Mouse (Mus musculus) CH12.LX (cell line): ENCODE measurements around the gene Zdhhc1.

ENCODE experiments used
- BHLHE40 ChIP-seq: IDR thresholded peaks from 2 replicates; pipeline ENCODE4 v1.6.1; 2011; ENCODE audit warnings: mild to moderate bottlenecking, low read depth, low read length, improper control_type of control experiment
- CTCF ChIP-seq, 2 experiments: IDR thresholded peaks in 1 of 2; conservative IDR thresholded peaks in 1 of 2; 2 replicates each; pipeline ENCODE4 v1.5.1; 2011 to 2012; ENCODE audit warnings: low read depth in 2 of 2, low read length in 2 of 2, improper control_type of control experiment in 1 of 2, inconsistent platforms in 1 of 2, mild to moderate bottlenecking in 1 of 2, moderate library complexity in 1 of 2
- POLR2A ChIP-seq: IDR thresholded peaks from 2 replicates; pipeline ENCODE4 v1.6.1; 2011; ENCODE audit warnings: low read depth, mild to moderate bottlenecking, improper control_type of control experiment, low read length

- no peak for TF ChIP-seq POLR2A
- no peak for TF ChIP-seq CTCF (conservative IDR thresholded peaks at IDR 0.05 in 1 of 2, IDR thresholded peaks at IDR 0.05 in 1 of 2; ENCODE audit: low read depth in 2 of 2, low read length in 2 of 2)
- no peak for TF ChIP-seq BHLHE40
Measured at GRCm38 (mm10) chr8:105521995-105522769, 25.5 kb upstream of the Zdhhc1 start.
